Mouse (Mus musculus) layer of hippocampus, adult 9-10 months (tissue): Measurements from ENCODE around the gene Gpc1.

Source experiments
- DNase-seq: peaks from one replicate; pipeline ENCODE4 v3.0.0; 2022; ENCODE audit warnings: low spot score

The Gpc1 gene

DNA sequence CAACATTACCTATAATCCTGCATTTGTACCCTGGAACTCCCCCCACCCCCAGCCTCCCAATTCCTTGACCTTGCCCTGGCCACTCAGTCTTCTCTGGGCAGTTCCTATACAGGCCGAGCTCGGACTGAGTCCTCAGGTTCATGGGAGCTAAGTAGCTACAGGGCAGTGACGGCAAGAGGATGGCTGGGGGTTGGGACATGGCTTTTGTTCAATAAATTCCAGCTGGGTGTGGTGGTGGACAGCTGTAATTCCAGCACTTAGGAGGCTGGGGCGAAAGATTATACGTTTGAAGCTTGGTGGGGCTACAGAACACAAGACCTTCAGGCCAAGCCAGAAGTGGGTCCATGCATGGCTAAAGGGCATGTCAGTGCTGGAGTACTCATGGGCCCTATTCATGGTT lies 48.7 kb downstream of the Gpc1 start:
- no peak for DNase-seq

DNA sequence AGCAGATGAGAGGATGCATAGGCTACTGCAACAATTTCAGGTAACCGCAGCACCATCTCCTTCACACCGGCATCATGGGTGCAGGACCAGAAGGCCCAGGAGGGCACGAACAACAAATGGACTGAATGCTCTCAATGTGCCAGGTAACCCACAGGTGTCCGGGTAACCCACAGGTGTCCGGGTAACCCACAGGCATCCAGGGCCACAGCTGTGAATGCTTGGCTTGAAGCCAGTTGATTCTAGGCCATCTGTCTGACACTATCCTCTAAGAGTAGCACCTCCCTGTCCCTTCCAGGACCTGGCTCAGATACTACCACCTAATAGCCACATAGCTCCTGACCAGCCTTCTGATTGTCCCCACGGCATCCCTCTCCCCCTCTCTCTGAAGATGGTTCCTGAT lies 50.5 kb downstream of the Gpc1 start:
- no peak for DNase-seq

DNA sequence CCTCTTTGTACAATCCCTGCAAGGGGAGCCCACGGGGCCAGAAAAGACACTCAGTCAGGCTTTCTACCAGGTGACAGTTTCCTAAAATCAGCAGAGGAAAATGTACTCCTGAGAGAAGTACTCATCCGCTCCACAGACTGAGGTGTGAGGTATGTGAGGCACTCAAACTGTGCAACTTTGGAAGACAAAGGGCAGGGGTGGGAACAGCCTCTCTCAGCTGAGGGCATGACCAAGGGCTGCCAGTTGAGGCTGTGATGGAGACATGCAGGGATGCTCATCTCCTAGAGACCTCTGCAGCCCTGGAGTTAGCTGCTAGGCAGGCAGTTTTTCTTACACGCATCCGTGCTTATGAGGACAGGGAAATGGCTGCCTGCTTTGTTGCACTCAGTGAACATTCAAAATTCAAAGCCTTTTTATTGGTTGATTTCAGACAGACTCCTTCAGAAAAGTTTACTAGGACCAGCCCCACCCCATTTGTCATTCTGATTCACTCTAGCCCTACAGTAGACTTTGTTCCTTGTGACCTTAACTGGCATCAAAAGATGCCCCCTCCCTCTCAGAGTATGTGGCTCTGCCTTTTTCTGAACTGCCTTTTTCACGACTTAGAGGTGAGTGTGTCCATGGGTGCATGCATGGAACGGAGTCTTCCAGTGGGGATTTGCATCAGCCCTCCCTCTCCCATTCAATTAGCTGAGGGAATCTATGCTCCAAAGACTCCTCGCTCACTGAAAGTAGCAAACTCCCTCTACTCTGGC lies 57.6 kb downstream of the Gpc1 start:
- DNase-seq: no peak

DNA sequence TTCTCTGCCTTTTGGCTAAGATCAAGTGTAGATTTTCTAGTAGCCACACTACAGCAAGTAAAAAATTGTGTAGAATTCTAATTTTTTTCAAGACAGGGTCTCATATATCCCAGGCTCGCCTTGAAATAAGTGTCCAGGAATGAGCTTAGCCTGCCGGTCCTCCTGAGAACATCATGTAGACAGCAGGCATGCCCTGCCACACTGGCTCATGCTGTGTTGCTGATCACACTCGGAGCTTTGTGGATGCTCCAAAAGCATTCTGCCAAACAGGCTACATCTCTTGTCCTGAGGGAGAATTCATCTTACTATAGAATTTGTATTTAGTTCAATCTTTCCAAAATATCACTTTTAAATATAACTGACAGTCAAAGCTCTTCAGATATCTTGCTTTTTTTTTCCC lies 61.3 kb downstream of the Gpc1 start:
- no peak for DNase-seq

DNA sequence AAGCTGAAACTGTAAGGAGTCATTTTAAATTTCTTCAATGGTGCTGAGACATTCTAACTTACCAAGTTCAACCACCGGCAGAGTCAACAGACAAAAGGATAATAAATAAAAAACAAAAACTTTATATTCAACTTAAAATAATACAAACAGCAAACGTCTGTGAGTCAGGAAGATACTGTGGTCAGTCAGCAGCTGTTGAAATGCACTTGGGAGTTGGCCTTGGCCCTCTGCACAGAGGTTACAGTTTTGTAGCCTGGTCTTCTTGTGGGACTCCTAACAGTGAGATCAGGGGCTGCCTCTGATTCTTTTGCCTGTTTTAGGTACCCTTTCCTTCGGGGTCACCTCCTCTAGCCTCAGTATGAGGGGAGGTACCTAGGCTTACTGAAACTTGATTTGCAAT lies 62.5 kb downstream of the Gpc1 start:
- DNase-seq: no peak

DNA sequence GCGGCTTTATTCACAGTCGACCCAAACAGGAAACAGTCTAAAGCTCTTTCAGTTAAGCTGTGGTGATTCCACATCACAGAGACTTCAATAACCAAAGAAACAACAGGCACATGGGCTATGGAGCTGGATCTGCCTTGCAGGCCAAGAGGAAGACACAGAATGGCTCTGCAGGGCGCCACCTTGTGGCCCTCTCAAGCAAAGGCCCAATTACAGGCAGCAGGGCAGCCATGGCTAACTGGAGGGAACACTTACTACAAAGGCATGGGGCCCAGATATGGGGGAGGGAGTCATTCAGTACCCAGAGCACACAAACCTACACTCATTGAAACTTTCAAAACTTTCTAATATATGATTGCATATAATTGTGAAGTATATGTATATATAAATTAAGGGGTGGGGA lies 63.6 kb downstream of the Gpc1 start:
- peak; percentile 74 for DNase-seq

DNA sequence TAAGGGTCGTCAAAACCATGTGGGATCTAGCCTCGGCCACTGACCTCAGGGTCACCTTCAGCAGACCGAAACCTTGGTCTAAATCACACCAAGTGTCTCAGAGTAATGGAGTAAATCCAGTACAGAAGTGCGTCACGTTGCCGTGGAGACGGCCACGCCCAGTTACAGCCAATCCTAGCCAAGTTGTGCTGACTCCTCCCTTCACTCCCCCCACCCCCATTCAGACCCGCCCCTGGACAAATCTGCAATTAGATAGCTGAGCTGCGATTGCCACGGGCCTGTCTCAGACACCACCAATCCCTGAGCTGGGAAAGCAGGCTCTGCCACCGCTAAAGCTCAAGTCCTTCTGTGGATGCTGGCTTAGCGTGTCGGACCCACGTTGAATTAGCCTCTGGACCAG lies 71.3 kb downstream of the Gpc1 start, which contains the start of gene Ankmy1:
Ankmy1 (minus strand) TSS at position 121 of the 400 bp plus-strand sequence.
- no peak for DNase-seq

DNA sequence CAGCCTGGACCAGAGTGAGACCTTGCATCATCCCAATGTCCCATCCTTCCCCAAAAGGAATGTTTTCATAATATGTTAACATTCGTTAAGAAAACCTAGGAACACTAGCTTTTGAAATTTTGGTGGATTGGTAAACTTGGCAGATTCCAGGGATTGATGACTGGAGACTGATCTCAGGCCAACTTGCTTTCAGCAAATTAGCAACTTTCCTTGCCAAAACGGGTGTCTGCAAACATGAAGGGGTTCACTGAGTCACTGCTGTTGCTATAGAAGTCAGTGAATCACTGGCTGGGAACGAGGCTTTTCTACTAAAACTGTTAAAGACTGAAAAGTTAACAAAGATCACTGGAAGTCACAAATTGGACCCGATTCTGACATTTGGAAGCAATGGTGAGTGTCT lies 72.2 kb downstream of the Gpc1 start:
- no peak for DNase-seq

DNA sequence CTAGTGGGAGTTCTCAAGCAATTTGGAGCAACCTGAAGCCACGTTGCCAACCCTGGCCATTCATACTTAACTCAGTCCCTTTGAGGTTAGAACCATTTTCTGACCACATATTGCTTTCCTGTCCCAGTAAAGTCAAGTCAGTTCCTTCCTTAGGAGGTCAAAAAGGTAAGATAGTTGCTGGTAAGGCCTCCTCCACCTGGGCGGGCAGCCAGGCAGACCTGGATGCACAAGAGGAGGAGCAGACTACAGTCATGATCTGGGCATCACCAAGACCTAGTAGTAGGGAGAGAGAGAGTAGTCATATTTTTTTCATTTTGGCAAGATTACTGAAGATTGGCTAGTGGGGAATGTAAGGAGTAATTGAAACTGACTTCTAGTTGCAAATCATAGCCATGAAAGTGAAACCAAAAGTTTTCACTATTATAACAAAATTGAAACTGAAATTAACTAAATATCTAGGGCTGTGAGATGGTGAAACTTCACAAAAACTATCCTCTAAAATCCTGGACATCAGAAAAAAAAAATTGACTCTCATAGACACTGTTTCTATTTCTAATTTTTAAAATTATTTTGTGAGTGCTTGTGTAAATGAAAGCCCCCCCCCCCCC lies 74.4 kb downstream of the Gpc1 start:
- no peak for DNase-seq

DNA sequence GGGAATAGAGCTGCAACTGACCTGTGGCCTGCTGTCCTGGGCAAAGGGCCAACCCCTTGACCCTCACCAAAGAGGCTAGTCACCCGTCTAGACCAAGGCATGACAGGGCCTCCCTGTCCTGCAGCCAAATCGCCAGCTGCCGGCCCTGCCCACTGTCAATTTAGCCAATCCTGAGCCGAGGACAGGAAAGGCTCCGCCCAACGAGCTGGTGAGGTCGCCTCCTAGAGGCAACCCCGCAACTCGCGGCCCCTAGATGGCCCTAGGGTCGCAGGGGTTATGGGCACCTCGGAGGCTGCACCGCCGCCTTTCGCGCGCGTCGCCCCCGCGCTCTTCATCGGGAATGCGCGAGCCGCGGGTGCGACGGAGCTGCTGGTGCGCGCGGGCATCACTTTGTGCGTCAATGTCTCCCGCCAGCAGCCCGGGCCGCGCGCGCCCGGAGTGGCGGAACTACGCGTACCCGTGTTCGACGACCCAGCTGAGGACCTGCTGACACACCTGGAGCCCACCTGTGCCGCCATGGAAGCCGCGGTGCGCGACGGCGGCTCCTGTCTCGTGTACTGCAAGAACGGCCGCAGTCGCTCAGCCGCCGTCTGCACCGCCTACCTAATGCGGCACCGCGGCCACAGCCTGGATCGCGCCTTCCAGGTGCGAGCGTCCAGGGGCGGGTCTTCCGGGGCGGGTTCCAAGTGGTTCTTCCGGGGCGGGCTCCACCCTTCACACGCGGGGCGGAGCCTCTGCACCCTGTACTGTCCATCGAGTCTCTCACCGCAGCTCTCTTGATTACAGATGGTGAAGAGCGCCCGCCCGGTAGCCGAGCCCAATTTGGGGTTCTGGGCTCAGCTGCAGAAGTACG lies 75.6 kb downstream of the Gpc1 start, which contains the start of gene Dusp28:
Dusp28 (plus strand) TSS at position 203 of the 853 bp plus-strand sequence.
- peak; percentile 65 for DNase-seq

DNA sequence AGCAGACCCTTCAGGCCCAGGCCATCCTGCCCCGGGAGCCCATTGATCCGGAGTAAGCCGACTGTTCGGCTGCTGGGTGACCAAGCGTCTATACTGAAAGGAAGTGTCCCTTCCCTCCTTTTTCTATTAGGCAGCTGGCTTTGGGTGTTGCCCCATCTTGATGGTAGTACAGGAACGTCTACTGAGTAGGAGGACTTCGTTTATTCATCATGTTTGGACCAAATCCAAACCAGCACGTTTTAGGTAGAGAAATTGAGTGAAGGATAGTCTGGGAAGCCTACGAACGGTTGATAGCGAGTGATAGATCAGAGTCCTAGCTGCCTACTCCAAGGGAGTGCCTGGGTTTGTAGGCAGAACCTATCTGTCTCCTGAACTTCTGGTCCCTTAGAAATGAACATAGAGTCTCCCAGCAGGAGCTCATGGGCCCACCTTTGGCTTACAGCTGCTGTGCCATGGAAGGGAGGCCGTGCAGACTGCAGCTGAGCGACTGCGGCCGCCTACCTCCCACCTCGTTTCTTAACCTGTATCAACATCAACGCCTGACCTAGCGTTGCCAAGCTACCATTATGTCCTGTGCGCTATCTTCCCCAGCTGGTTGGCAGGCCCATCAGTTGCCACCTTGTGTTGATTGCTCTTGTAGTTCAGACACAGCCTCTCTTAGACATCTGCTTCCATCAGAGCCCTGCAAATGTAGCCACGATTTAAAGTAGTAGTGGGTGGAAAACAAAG lies 76.4 kb downstream of the Gpc1 start:
- DNase-seq: no peak

DNA sequence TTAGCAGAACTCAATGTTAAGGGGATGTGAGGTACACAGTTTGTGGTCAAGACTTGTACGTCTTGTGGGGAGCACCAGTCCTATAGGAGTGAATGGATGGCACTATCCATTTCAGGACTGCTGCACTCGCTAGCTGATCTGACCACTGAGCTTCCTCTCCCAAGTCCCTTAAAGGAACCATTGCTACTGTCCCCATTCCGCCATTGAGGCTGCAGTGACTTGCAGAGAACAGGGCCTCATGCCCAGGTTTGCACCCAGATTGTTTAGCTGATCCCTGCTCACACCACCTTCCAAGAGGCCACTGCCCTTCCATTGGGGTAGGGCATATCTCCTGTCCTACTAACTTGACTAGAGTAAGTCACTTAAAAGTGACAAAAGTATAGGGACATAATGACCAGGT lies 77.2 kb downstream of the Gpc1 start:
- no peak for DNase-seq

DNA sequence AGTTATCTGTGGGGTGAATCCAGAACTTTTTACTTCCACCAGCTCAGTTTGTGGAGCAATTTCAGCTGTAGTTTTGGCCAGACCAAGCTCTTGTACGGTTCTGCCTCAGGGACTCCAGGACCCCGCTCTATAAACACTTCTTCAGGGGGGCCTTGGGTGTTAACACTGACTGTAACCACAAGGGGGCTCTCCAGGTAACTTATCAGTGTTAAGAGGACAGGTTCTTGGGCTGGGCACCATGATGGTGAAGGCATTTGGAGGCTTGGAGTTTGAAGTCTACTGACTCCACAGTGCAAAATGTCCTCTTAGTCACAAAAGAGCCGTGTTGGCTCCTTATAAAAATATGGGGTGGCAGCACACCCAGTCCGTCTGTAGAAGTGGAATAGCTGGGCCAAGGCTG lies 77.6 kb downstream of the Gpc1 start:
- DNase-seq: no peak
